Mouse (Mus musculus) megakaryocyte-erythroid progenitor cell, adult 5-6 weeks (primary cell): ENCODE measurements around the gene Sdc3. TPM values are rescaled to one million over a fixed set of nuclear protein-coding genes. Genes with fewer than 3 reads are reported as not detected.

Experiments used
- ATAC-seq: replicated peaks from 2 replicates; pipeline ENCODE4 v1.8.0; 2016; ENCODE audit warnings: mild to moderate bottlenecking, inconsistent platforms; ENCODE audit not compliant: severe bottlenecking, poor library complexity, low FRiP score, low TSS enrichment
- total RNA-seq, 2 experiments: library from RNA; stranded (forward) in 1 of 2; stranded (reverse) in 1 of 2; fragments of 200-1000, 215-1000 nt in 1 of 2; fragments of >200 nt in 1 of 2; fragmentation: Nextera tagmentation in 1 of 2; gene quantifications; 2 replicates each; pipeline ENCODE4 v1.2.3; 2014 to 2017

Sdc3 gene
- total RNA-seq, 2 experiments from 2014 or later, result 0.42 TPM; not detected in 1

GRCm38 (mm10) chr4:130790180-130790579 lies 2.2 kb upstream of the Sdc3 start:
- peak; percentile 71 for ATAC-seq

- ATAC-seq, result no peak
These were observed 444 bp upstream of the Sdc3 start for GRCm38 (mm10) chr4:130791811-130792375.

GRCm38 (mm10) chr4:130793180-130793501 lies 804 bp downstream of the Sdc3 start:
- ATAC-seq, result 0 out of 2 replicates have a peak, but pooled peaks have one; percentile 11

- ATAC-seq, result no peak
These were observed 2.4 kb downstream of the Sdc3 start for GRCm38 (mm10) chr4:130794771-130795170.

- no peak for ATAC-seq
These were observed 3.6 kb downstream of the Sdc3 start for GRCm38 (mm10) chr4:130795970-130796369.

GRCm38 (mm10) chr4:130797201-130798051 lies 5.1 kb downstream of the Sdc3 start:
- no peak for ATAC-seq

- no peak for ATAC-seq
These were observed 6.1 kb downstream of the Sdc3 start for GRCm38 (mm10) chr4:130798416-130798815.

GRCm38 (mm10) chr4:130799118-130799517 lies 6.8 kb downstream of the Sdc3 start:
- no peak for ATAC-seq

GRCm38 (mm10) chr4:130799582-130799981 lies 7.2 kb downstream of the Sdc3 start:
- ATAC-seq, result no peak

- no peak for ATAC-seq
These were observed 7.8 kb downstream of the Sdc3 start for GRCm38 (mm10) chr4:130800147-130800546.

- no peak for ATAC-seq
These were observed 8.9 kb downstream of the Sdc3 start for GRCm38 (mm10) chr4:130801198-130801597.

- ATAC-seq, result no peak
These were observed 9.4 kb downstream of the Sdc3 start for GRCm38 (mm10) chr4:130801624-130802329.

- no peak for ATAC-seq
These were observed 11.3 kb downstream of the Sdc3 start for GRCm38 (mm10) chr4:130803591-130803990.

GRCm38 (mm10) chr4:130804292-130804691 lies 12.0 kb downstream of the Sdc3 start:
- no peak for ATAC-seq

- no peak for ATAC-seq
These were observed 12.5 kb downstream of the Sdc3 start for GRCm38 (mm10) chr4:130804771-130805361.

GRCm38 (mm10) chr4:130805746-130806145 lies 13.4 kb downstream of the Sdc3 start:
- no peak for ATAC-seq

GRCm38 (mm10) chr4:130806746-130807145 lies 14.4 kb downstream of the Sdc3 start:
- ATAC-seq, result no peak

- ATAC-seq, result no peak
These were observed 17.4 kb downstream of the Sdc3 start for GRCm38 (mm10) chr4:130809784-130810183.

- ATAC-seq, result no peak
These were observed 18.5 kb downstream of the Sdc3 start for GRCm38 (mm10) chr4:130810845-130811244.

- no peak for ATAC-seq
These were observed 19.0 kb downstream of the Sdc3 start for GRCm38 (mm10) chr4:130811385-130811784.
